Mouse (Mus musculus) layer of hippocampus, postnatal 25 days (tissue): ENCODE measurements around the gene Cabin1. TPM values are rescaled to one million over a fixed set of nuclear protein-coding genes. Genes with fewer than 3 reads are reported as not detected.

Source experiments
- DNase-seq, 2 experiments: peaks; one replicate each; pipeline ENCODE4 v3.0.0; 2022; ENCODE audit warnings: mixed read lengths in 2 of 2, low spot score in 1 of 2; ENCODE audit errors: extremely low spot score in 1 of 2
- total RNA-seq, 2 experiments: library from RNA; stranded (reverse); gene quantifications; 2 replicates each; pipeline ENCODE4 v1.2.3; 2021

Cabin1 gene
- total RNA-seq, 2 experiments from 2014 or later, result 60.6 to 79.2 TPM

GRCm38 (mm10) chr10:75607253-75607652, 156.9 kb downstream of the Cabin1 start:
- DNase-seq, result no peak

DNA sequence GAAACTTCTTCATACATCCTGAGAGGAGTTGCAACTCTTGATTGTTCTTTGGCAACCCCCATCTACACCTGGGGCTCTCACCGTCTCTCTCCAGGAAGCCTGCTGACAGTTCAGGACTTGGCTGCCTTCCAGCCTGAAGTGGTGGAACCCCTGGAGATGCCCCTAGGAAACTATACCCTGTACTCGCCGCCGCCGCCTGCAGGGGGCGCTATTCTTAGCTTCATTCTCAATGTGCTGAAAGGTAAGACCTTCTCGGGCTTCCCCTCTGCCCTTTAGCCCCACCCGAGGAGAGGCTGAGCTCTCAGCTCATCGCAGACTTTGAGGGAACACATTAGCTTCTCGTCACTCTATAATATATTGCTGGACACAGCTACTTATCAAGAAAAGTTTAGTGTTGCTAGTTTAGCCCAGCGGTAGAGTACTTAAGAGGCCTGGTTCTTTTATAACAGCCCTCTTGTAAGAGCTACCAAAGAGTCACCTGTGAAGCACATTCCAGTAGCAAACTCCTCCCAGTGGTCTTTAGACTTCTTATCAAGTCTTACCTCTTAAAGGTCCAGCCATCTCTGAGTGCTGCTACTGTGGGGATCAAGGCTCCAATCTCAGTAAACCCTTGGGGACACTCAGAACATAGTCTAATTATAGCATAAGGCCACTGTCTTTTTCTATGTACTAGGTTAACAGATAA, 158.8 kb downstream of the Cabin1 start:
- DNase-seq, result no peak

GRCm38 (mm10) chr10:75600189-75600730, 163.9 kb downstream of the Cabin1 start:
- DNase-seq, result no peak

Other genes starting within 250 kb of the Cabin1 start
- gene Snrpd3, start 246.8 kb downstream of the Cabin1 start, total RNA-seq, result 10 to 100 TPM; 70.6 to 77.7 TPM
- 10 to 100 TPM; 16.3 to 19.5 TPM for gene Gucd1, start 246.4 kb downstream of the Cabin1 start, total RNA-seq
- 10 to 100 TPM in 1 of 2 experiments, 1 to 10 TPM in 1; 9.7 to 10.7 TPM for gene Lrrc75b, start 204.0 kb downstream of the Cabin1 start, total RNA-seq
- 1 to 10 TPM; 3.4 to 3.5 TPM for gene Ggt1, start 202.7 kb downstream of the Cabin1 start, total RNA-seq
- gene Ggt5, start 175.0 kb downstream of the Cabin1 start, total RNA-seq, result 1 to 10 TPM; 3.3 to 3.8 TPM
- 1 to 10 TPM; 1.4 to 1.6 TPM for gene Susd2, start 120.3 kb downstream of the Cabin1 start, total RNA-seq
- 10 to 100 TPM; 40.4 to 44.5 TPM for gene Ddt, start 9.1 kb upstream of the Cabin1 start, total RNA-seq
- gene Gm20441, start 16.6 kb upstream of the Cabin1 start, total RNA-seq, result not detected
- gene Gstt3, start 17.1 kb upstream of the Cabin1 start, total RNA-seq, result 1 to 10 TPM; 1.7 to 1.8 TPM
- gene Gstt1, start 34.2 kb upstream of the Cabin1 start, total RNA-seq, result 1 to 10 TPM; 3.9 to 6.5 TPM
- gene Gstt4, start 58.2 kb upstream of the Cabin1 start, total RNA-seq, result not detected
- 1 to 10 TPM; 2.2 to 4.5 TPM for gene Gstt2, start 73.1 kb upstream of the Cabin1 start, total RNA-seq
- gene Mif, start 95.9 kb upstream of the Cabin1 start, total RNA-seq, result 100 to 1,000 TPM; 420 to 504 TPM
- 1 to 10 TPM; 3.8 to 4.7 TPM for gene Derl3, start 129.1 kb upstream of the Cabin1 start, total RNA-seq
- 10 to 100 TPM; 86.4 to 88.8 TPM for gene Smarcb1, start 157.3 kb upstream of the Cabin1 start, total RNA-seq
- 100 to 1,000 TPM; 323 to 356 TPM for gene Chchd10, start 168.8 kb upstream of the Cabin1 start, total RNA-seq
- gene Mmp11, start 172.2 kb upstream of the Cabin1 start, total RNA-seq, result 1 to 10 TPM; 1.4 to 2.1 TPM
- 1 to 10 TPM in 1 of 2 experiments, under 1 TPM in 1; 0.64 to 1.1 TPM for gene Gm867, start 176.3 kb upstream of the Cabin1 start, total RNA-seq
- not detected for gene Vpreb3, start 178.7 kb upstream of the Cabin1 start, total RNA-seq
- gene Gm5134, start 190.2 kb upstream of the Cabin1 start, total RNA-seq, result under 1 TPM; 0.21 to 0.66 TPM